Mouse (Mus musculus) embryonic facial prominence, embryonic 15.5 days (tissue): Measurements from ENCODE around the gene Zfp12. TPM values are rescaled to one million over a fixed set of nuclear protein-coding genes. Genes with fewer than 3 reads are reported as not detected.
A peak's percentile ranks its signal among the peaks of the same experiment; 100 is the strongest.
"Not testable (repeated sequence)": the region's sequence is repeated elsewhere in the genome, so short reads cannot be mapped to it uniquely, and the experiment has no call there.

Experiments
- ATAC-seq: fragments of 200-750 bp; cut with Nextera tagmentation; 2 replicates; pipeline ENCODE4 v1.8.0; 2017; ENCODE audit warnings: low read depth, moderate TSS enrichment; ENCODE audit not compliant: insufficient number of reproducible peaks, low FRiP score, low TSS enrichment
- H3K27ac ChIP-seq: fragments of 300-500 bp; sonication (generic); replicated peaks from 2 replicates; pipeline ENCODE4 v1.5.1; 2015; ENCODE audit warnings: mild to moderate bottlenecking, inconsistent platforms
- H3K27me3 ChIP-seq: fragments of 300-500 bp; sonication (generic); 2 replicates; pipeline ENCODE4 v1.6.1; 2015; ENCODE audit warnings: inconsistent platforms
- H3K36me3 ChIP-seq: fragments of 300-500 bp; sonication (generic); 2 replicates; pipeline ENCODE4 v1.6.1; 2015; ENCODE audit warnings: mild to moderate bottlenecking, inconsistent platforms
- H3K4me1 ChIP-seq: fragments of 300-500 bp; sonication (generic); 2 replicates; pipeline ENCODE4 v1.6.1; 2015; ENCODE audit warnings: inconsistent platforms
- H3K4me2 ChIP-seq: fragments of 300-500 bp; sonication (generic); replicated peaks from 2 replicates; pipeline ENCODE4 v1.6.1; 2015; ENCODE audit warnings: mild to moderate bottlenecking, inconsistent platforms
- H3K4me3 ChIP-seq: fragments of 300-500 bp; sonication (generic); replicated peaks from 2 replicates; pipeline ENCODE4 v1.5.1; 2015; ENCODE audit warnings: mild to moderate bottlenecking, inconsistent platforms
- H3K9ac ChIP-seq: fragments of 300-500 bp; sonication (generic); 2 replicates; pipeline ENCODE4 v1.6.1; 2015; ENCODE audit warnings: inconsistent platforms
- H3K9me3 ChIP-seq: fragments of 300-500 bp; sonication (generic); replicated peaks from 2 replicates; pipeline ENCODE4 v1.6.1; 2016; ENCODE audit warnings: inconsistent platforms
- WGBS: fragments of 180-500 bp; shearing (Covaris S2); methylation state at CpG from one replicate; pipeline ENCODE4 v1.1.7; 2015; 5-methylcytosine and 5-hydroxymethylcytosine counted together
- polyA plus RNA-seq: library from polyadenylated mRNA; unstranded; fragments of >200 nt; fragmentation: Nextera tagmentation; extraction: Ambion mirVana; gene quantifications from 2 replicates; pipeline ENCODE4 v1.2.1, GENCODE M21; 2015

Zfp12 gene
- polyA plus RNA-seq: 16.9 TPM in 2 replicates

- Histone ChIP-seq H3K27ac (peak within 1 kb of the TSS; percentile 98), H3K9me3 (no peaks in the 10 kb centered on the region), H3K4me2 (peak within 1 kb of the TSS; percentile 61), H3K4me1 (peaks cover 19% of the 10 kb centered on the region), H3K27me3 (no peaks in the 10 kb centered on the region), H3K36me3 (peaks cover 24% of the 10 kb centered on the region), H3K9ac (peak within 1 kb of the TSS; percentile 89), H3K4me3 (peak within 1 kb of the TSS; percentile 88)
- ATAC-seq: peak; percentile 97
- under 1% methylated on average over 58 of the region's 58 CpGs for WGBS
Measured at GRCm38 (mm10) chr5:143235028-143235693, at the start of gene Zfp12. Zfp12 (plus strand) TSS chr5:143235163.

GRCm38 (mm10) chr5:143188014-143188413 is 46.9 kb upstream of the Zfp12 start:
- not testable (repeated sequence) for H3K4me1 ChIP-seq, H3K27ac ChIP-seq, H3K4me2 ChIP-seq, H3K27me3 ChIP-seq, H3K9me3 ChIP-seq, H3K4me3 ChIP-seq, ATAC-seq, H3K36me3 ChIP-seq, H3K9ac ChIP-seq
- WGBS: 72% methylated on average over 1 of the region's 1 CpGs

GRCm38 (mm10) chr5:143192806-143193205 is 42.2 kb upstream of the Zfp12 start:
- 91% methylated on average over 8 of the region's 8 CpGs for WGBS
- H3K36me3 ChIP-seq: no peaks in the 10 kb centered on the region
- no peak for ATAC-seq
- H3K4me1 ChIP-seq: no peaks in the 10 kb centered on the region
- H3K4me3 ChIP-seq: no peak overlapping the region
- no peaks in the 10 kb centered on the region for H3K9me3 ChIP-seq
- H3K9ac ChIP-seq: no peak overlapping the region
- no peaks in the 10 kb centered on the region for H3K27me3 ChIP-seq
- H3K27ac ChIP-seq: no peak overlapping the region
- no peak overlapping the region for H3K4me2 ChIP-seq

- not testable (repeated sequence) for H3K4me1 ChIP-seq, H3K36me3 ChIP-seq, H3K4me2 ChIP-seq, H3K27me3 ChIP-seq, H3K4me3 ChIP-seq, H3K9ac ChIP-seq, H3K9me3 ChIP-seq, H3K27ac ChIP-seq, ATAC-seq
- 70% methylated on average over 8 of the region's 8 CpGs for WGBS
Measured at GRCm38 (mm10) chr5:143194747-143195146, 40.2 kb upstream of the Zfp12 start.

- H3K36me3 ChIP-seq: no peaks in the 10 kb centered on the region
- no peak overlapping the region for H3K4me3 ChIP-seq
- H3K9ac ChIP-seq: no peak overlapping the region
- H3K9me3 ChIP-seq: no peaks in the 10 kb centered on the region
- H3K27ac ChIP-seq: no peak overlapping the region
- no peaks in the 10 kb centered on the region for H3K4me1 ChIP-seq
- no peaks in the 10 kb centered on the region for H3K27me3 ChIP-seq
- no peak overlapping the region for H3K4me2 ChIP-seq
- 86% methylated on average over 2 of the region's 2 CpGs for WGBS
- ATAC-seq: no peak
Measured at GRCm38 (mm10) chr5:143195166-143195565, 39.8 kb upstream of the Zfp12 start.

GRCm38 (mm10) chr5:143196506-143196905 is 38.5 kb upstream of the Zfp12 start:
- no peak overlapping the region for H3K27ac ChIP-seq
- no peaks in the 10 kb centered on the region for H3K27me3 ChIP-seq
- no peak overlapping the region for H3K4me3 ChIP-seq
- no peak for ATAC-seq
- H3K9me3 ChIP-seq: no peaks in the 10 kb centered on the region
- no peaks in the 10 kb centered on the region for H3K4me1 ChIP-seq
- H3K4me2 ChIP-seq: no peak overlapping the region
- H3K36me3 ChIP-seq: no peaks in the 10 kb centered on the region
- H3K9ac ChIP-seq: no peak overlapping the region
- 77% methylated on average over 4 of the region's 4 CpGs for WGBS

- 69% methylated on average over 3 of the region's 3 CpGs for WGBS
- H3K36me3 ChIP-seq: no peaks in the 10 kb centered on the region
- H3K4me2 ChIP-seq: no peak overlapping the region
- no peaks in the 10 kb centered on the region for H3K9me3 ChIP-seq
- H3K27ac ChIP-seq: no peak overlapping the region
- no peak for ATAC-seq
- no peak overlapping the region for H3K4me3 ChIP-seq
- no peaks in the 10 kb centered on the region for H3K4me1 ChIP-seq
- no peak overlapping the region for H3K9ac ChIP-seq
- no peaks in the 10 kb centered on the region for H3K27me3 ChIP-seq
Measured at GRCm38 (mm10) chr5:143205015-143205414, 29.9 kb upstream of the Zfp12 start.

- Histone ChIP-seq H3K27ac (no peak overlapping the region), H3K4me3 (no peak overlapping the region), H3K9ac (no peak overlapping the region), H3K4me2 (no peak overlapping the region), H3K27me3 (0 out of 2 replicates have a peak, but pooled peaks cover 3% of the 10 kb centered on the region), H3K9me3 (no peaks in the 10 kb centered on the region), H3K36me3 (no peaks in the 10 kb centered on the region), H3K4me1 (no peaks in the 10 kb centered on the region)
- ATAC-seq: no peak
- 86% methylated on average over 2 of the region's 2 CpGs for WGBS
Measured at GRCm38 (mm10) chr5:143213832-143214231, 21.1 kb upstream of the Zfp12 start.

GRCm38 (mm10) chr5:143220996-143221395 is 14.0 kb upstream of the Zfp12 start:
- no peaks in the 10 kb centered on the region for H3K36me3 ChIP-seq
- H3K9me3 ChIP-seq: no peaks in the 10 kb centered on the region
- 74% methylated on average over 5 of the region's 5 CpGs for WGBS
- no peak overlapping the region for H3K4me2 ChIP-seq
- no peaks in the 10 kb centered on the region for H3K4me1 ChIP-seq
- no peak for ATAC-seq
- no peak overlapping the region for H3K27ac ChIP-seq
- H3K4me3 ChIP-seq: no peak overlapping the region
- H3K9ac ChIP-seq: no peak overlapping the region
- H3K27me3 ChIP-seq: no peaks in the 10 kb centered on the region

- Histone ChIP-seq H3K9ac (no peak overlapping the region), H3K4me1 (no peaks in the 10 kb centered on the region), H3K9me3 (no peaks in the 10 kb centered on the region), H3K27me3 (no peaks in the 10 kb centered on the region), H3K4me2 (no peak overlapping the region), H3K4me3 (no peak overlapping the region), H3K36me3 (no peaks in the 10 kb centered on the region), H3K27ac (no peak overlapping the region)
- no peak for ATAC-seq
- WGBS: 65% methylated on average over 1 of the region's 1 CpGs
Measured at GRCm38 (mm10) chr5:143222287-143222686, 12.7 kb upstream of the Zfp12 start.

GRCm38 (mm10) chr5:143226790-143227189 is 8.2 kb upstream of the Zfp12 start, which contains the start of gene Spdye4a:
Spdye4a (minus strand) TSS chr5:143226890.
- H3K9ac ChIP-seq: no peak within 1 kb of the TSS
- H3K36me3 ChIP-seq: no peaks in the 10 kb centered on the region
- no peak within 1 kb of the TSS for H3K27ac ChIP-seq
- H3K27me3 ChIP-seq: no peaks in the 10 kb centered on the region
- ATAC-seq: no peak
- WGBS: 86% methylated on average over 3 of the region's 3 CpGs
- no peaks in the 10 kb centered on the region for H3K4me1 ChIP-seq
- H3K4me2 ChIP-seq: no peak within 1 kb of the TSS
- no peak within 1 kb of the TSS for H3K4me3 ChIP-seq
- peaks cover 7% of the 10 kb centered on the region; the same call in 1 of the 2 replicates for H3K9me3 ChIP-seq

- WGBS: 35% methylated on average over 9 of the region's 9 CpGs
- Histone ChIP-seq H3K9ac (no peak overlapping the region), H3K9me3 (no peaks in the 10 kb centered on the region), H3K4me1 (peaks cover 19% of the 10 kb centered on the region), H3K4me3 (peak overlapping the region; percentile 88), H3K36me3 (peaks cover 33% of the 10 kb centered on the region), H3K27ac (no peak overlapping the region), H3K4me2 (peak overlapping the region; percentile 61), H3K27me3 (no peaks in the 10 kb centered on the region)
- ATAC-seq: no peak
Measured at GRCm38 (mm10) chr5:143236036-143236435, 1.1 kb downstream of the Zfp12 start.
